Mouse (Mus musculus): ENCODE measurements at regions not wholly inside any gene's neighbourhood (a gene's known extent, or its start where the extent isn't known, plus 50 kb on each side); places are given as distances from the start of the nearest gene placed in this dataset.

DNA sequence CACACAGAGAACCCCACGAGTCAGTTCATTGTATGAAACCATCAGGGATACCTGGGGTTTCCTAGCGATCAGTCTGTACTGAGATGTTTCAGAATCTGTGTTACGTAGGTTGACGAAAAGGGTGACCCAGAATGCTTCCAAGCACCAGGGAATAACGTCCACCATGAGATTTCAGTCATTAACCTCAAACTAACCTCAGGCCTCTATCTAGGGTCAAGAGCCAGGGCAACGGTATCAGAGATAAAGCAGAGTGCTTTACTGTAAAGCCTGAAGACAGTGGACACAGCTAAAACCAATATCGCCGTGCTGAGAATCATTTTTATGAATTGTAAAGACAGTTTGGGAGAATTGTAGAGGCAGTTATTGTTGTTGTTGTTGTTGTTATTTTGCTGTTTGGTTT is 52.9 kb upstream of the Errfi1 start:
- Histone ChIP-seq H3K9me3 (replicated peaks) (no peaks in the 10 kb centered on the region), H3K27me3 (ENCODE audit: insufficient read depth, low read length) (peaks cover 9% of the 10 kb centered on the region), H3K4me1 (ENCODE audit: insufficient read depth, low read depth, low read length) (peaks cover 8% of the 10 kb centered on the region), H3K36me3 (replicated peaks) (no peaks in the 10 kb centered on the region), H3K4me3 (ENCODE audit: low read depth, low read length) (no peak overlapping the region)
- ATAC-seq (ENCODE audit: extremely low read depth, insufficient number of reproducible peaks, low FRiP score, poor library complexity, severe bottlenecking) (no peak), DNase-seq (ENCODE audit: low spot score) (no peak)
- TF ChIP-seq GATA1 (IDR thresholded peaks at IDR 0.05; ENCODE audit: borderline replicate concordance, low read length) (no peak), GATA2 (IDR thresholded peaks at IDR 0.05; ENCODE audit: borderline replicate concordance, low read depth, low read length) (no peak), CTCF (IDR thresholded peaks at IDR 0.05; ENCODE audit: low read depth, low read length) (no peak), TAL1 (conservative IDR thresholded peaks at IDR 0.05; ENCODE audit: low read depth, low read length) (no peak)

DNA sequence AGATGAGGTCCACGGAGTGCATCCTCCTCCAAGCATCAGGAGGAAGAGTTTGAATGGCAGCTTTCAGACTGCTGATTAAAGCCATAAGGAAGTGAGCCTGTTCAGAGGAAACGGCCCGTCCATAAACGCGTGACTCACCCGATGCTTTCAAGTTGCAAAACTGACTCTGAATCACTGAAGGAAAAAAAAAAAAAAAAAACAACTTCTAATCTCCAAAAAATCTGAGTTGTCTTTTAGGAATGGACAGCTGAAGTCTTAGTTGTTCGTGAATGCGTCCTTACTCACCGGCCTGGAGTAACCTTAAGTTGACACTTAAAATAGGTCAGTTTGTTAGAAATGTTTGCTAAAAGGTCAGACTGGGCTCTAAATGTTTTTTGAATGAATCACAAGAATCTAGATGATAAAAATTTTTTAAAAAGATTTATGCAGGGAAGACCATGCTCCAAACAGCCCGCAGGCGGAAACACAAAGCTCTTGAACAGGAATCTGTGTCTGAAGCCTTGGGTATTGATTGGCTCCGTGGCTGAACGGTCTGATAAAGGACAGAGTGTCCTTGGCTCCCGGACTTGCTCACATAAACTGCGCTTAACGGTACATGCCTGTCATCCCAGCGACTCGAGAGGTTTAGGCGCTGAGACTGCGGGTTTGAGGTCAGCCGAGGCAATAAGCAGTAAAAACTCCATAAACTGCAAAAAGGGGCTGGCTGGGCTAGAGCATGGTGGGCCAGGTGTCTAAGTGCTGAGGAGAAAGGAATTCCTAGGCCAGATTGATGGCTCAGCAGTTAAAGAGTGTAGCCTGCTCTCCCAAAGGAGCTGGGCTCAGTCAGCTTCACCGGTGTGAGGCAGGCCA is 53.9 kb upstream of the Errfi1 start:
- Histone ChIP-seq H3K4me1 (ENCODE audit: insufficient read depth, low read depth, low read length) (0 out of 2 replicates have a peak, but pooled peaks cover 4% of the 10 kb centered on the region), H3K27me3 (ENCODE audit: insufficient read depth, low read length) (peaks cover 12% of the 10 kb centered on the region), H3K4me3 (ENCODE audit: low read depth, low read length) (no peak overlapping the region), H3K36me3 (replicated peaks) (no peaks in the 10 kb centered on the region), H3K9me3 (replicated peaks) (no peaks in the 10 kb centered on the region)
- no peak for ATAC-seq (ENCODE audit: extremely low read depth, insufficient number of reproducible peaks, low FRiP score, poor library complexity, severe bottlenecking)
- no peak for DNase-seq (ENCODE audit: low spot score)
- TF ChIP-seq GATA1 (IDR thresholded peaks at IDR 0.05; ENCODE audit: borderline replicate concordance, low read length) (no peak), GATA2 (IDR thresholded peaks at IDR 0.05; ENCODE audit: borderline replicate concordance, low read depth, low read length) (no peak), POLR2AphosphoS5 (IDR thresholded peaks at IDR 0.05; ENCODE audit: insufficient replicate concordance, low read depth, low read length) (no peak), TAL1 (conservative IDR thresholded peaks at IDR 0.05; ENCODE audit: low read depth, low read length) (no peak), CTCF (IDR thresholded peaks at IDR 0.05; ENCODE audit: low read depth, low read length) (no peak)

DNA sequence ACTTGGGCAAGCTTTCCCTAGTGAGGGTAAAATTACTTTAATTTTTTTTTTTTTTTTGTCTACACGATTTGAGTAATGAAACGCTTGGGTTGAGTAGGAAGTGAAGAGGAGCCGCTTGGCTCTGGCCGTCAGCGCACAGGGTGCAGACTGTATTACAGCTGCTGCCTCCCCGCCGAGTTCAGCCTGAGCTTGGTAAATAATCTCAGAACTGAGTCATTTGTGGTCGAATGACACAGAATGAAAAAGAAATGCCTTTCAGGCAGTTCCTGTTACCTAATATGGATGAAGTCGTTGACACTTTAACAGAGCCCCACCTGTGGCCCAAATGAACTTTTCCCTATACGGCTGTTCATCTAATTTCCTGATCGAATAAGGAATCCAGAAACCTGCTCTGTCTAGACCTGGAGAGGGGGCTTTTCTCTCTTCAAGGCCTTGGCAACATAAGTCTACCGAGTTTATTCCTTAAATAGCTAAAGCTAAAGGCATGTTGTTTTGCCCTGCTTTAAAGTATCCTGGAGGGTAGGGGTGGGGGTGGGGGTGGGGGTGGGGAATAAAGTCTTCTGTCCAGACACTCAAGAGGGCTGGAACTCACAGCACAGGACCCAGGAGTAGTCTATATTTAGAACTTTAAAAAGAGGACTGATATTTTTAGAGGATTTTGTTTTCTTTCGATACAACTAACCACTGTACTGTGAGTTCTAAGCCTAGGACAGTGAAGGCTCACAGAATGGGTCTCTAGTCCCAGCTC is 54.8 kb upstream of the Errfi1 start:
- no peaks in the 10 kb centered on the region for H3K9me3 ChIP-seq (replicated peaks)
- no peaks in the 10 kb centered on the region for H3K36me3 ChIP-seq (replicated peaks)
- TF ChIP-seq GATA2 (IDR thresholded peaks at IDR 0.05; ENCODE audit: borderline replicate concordance, low read depth, low read length) (no peak), GATA1 (IDR thresholded peaks at IDR 0.05; ENCODE audit: borderline replicate concordance, low read length) (no peak), TAL1 (conservative IDR thresholded peaks at IDR 0.05; ENCODE audit: low read depth, low read length) (no peak), CTCF (IDR thresholded peaks at IDR 0.05; ENCODE audit: low read depth, low read length) (no peak), POLR2AphosphoS5 (IDR thresholded peaks at IDR 0.05; ENCODE audit: insufficient replicate concordance, low read depth, low read length) (no peak)
- DNase-seq (ENCODE audit: low spot score) (no peak), ATAC-seq (ENCODE audit: extremely low read depth, insufficient number of reproducible peaks, low FRiP score, poor library complexity, severe bottlenecking) (no peak)
- peaks cover 15% of the 10 kb centered on the region for H3K27me3 ChIP-seq (ENCODE audit: insufficient read depth, low read length)
- no peak overlapping the region for H3K4me3 ChIP-seq (ENCODE audit: low read depth, low read length)
- H3K4me1 ChIP-seq (ENCODE audit: insufficient read depth, low read depth, low read length) = no peaks in the 10 kb centered on the region

DNA sequence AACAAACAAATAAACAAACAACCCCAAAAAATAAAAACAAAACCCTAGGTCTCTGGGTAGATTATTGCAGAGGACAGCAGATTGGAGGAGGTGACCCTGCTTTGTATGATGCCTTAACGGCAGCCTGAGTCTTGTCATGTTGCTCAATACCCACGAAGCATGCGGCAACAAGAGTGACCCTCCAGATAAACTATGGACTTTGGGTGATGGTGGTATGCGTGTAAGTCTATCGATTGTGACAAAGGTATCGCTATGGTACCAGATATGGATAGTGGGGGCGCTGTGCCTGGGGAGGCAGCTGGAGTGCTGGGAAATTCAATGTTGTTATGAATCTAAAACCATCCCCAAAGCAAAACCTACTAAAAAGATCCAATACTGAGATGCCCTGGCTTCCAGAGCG is 55.4 kb upstream of the Errfi1 start:
- no peak for ATAC-seq (ENCODE audit: extremely low read depth, insufficient number of reproducible peaks, low FRiP score, poor library complexity, severe bottlenecking)
- H3K27me3 ChIP-seq (ENCODE audit: insufficient read depth, low read length) = peaks cover 18% of the 10 kb centered on the region
- no peaks in the 10 kb centered on the region for H3K36me3 ChIP-seq (replicated peaks)
- no peaks in the 10 kb centered on the region for H3K9me3 ChIP-seq (replicated peaks)
- no peak overlapping the region for H3K4me3 ChIP-seq (ENCODE audit: low read depth, low read length)
- TF ChIP-seq CTCF (IDR thresholded peaks at IDR 0.05; ENCODE audit: low read depth, low read length) (no peak), TAL1 (conservative IDR thresholded peaks at IDR 0.05; ENCODE audit: low read depth, low read length) (no peak), GATA2 (IDR thresholded peaks at IDR 0.05; ENCODE audit: borderline replicate concordance, low read depth, low read length) (no peak), POLR2AphosphoS5 (IDR thresholded peaks at IDR 0.05; ENCODE audit: insufficient replicate concordance, low read depth, low read length) (no peak)
- no peaks in the 10 kb centered on the region for H3K4me1 ChIP-seq (ENCODE audit: insufficient read depth, low read depth, low read length)
- no peak for DNase-seq (ENCODE audit: low spot score)

DNA sequence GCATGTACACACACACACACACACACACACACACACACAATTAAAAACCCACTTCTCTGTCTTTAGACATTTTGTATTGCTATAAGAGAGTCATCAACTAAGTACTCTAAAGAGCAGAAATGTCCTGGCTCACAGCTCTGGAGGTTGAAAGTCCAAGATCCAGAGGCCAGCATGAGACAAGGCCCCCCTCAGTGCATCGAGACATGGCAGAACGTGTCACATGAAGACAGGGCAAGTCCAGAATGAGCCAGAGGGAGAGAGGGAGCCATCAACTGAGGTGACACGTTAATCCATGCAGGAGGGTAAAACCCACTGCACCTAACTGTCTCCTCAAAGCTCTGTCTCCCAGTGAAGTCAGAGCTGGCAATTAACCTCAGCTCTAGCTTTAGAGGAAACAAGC is 56.7 kb upstream of the Errfi1 start:
- DNase-seq (ENCODE audit: low spot score) (no peak), ATAC-seq (ENCODE audit: extremely low read depth, insufficient number of reproducible peaks, low FRiP score, poor library complexity, severe bottlenecking) (no peak)
- H3K4me1 ChIP-seq (ENCODE audit: insufficient read depth, low read depth, low read length) = no peaks in the 10 kb centered on the region
- H3K4me3 ChIP-seq (ENCODE audit: low read depth, low read length) = no peak overlapping the region
- no peak for TF ChIP-seq CTCF (IDR thresholded peaks at IDR 0.05; ENCODE audit: low read depth, low read length)
- no peak for TF ChIP-seq GATA1 (IDR thresholded peaks at IDR 0.05; ENCODE audit: borderline replicate concordance, low read length)
- TF ChIP-seq POLR2AphosphoS5 (IDR thresholded peaks at IDR 0.05; ENCODE audit: insufficient replicate concordance, low read depth, low read length) = no peak
- TF ChIP-seq TAL1 (conservative IDR thresholded peaks at IDR 0.05; ENCODE audit: low read depth, low read length) = no peak
- TF ChIP-seq GATA2 (IDR thresholded peaks at IDR 0.05; ENCODE audit: borderline replicate concordance, low read depth, low read length) = no peak
- H3K36me3 ChIP-seq (replicated peaks) = no peaks in the 10 kb centered on the region
- peaks cover 20% of the 10 kb centered on the region for H3K27me3 ChIP-seq (ENCODE audit: insufficient read depth, low read length)
- H3K9me3 ChIP-seq (replicated peaks) = no peaks in the 10 kb centered on the region

DNA sequence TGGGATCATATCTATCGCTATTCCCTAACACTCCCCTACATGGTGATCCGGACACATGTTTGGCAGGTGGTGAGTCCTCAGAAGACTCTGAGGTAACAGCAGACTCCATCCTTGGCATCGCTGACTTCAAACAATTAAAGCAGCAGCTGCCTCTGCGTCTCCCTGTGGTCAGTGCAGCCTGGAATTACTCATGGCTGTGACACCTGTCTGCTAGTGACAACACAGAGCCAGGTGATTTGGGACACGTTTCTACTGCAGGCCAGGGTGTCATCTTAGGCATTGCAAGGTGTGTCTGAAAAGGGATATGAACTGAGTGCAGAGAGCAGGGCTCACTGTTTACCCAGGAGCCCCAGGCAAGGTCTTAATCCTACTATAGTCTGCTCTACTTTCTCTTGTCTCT is 58.8 kb upstream of the Errfi1 start:
- H3K4me3 ChIP-seq (ENCODE audit: low read depth, low read length) = no peak overlapping the region
- ATAC-seq (ENCODE audit: extremely low read depth, insufficient number of reproducible peaks, low FRiP score, poor library complexity, severe bottlenecking) (no peak), DNase-seq (ENCODE audit: low spot score) (no peak)
- no peaks in the 10 kb centered on the region for H3K9me3 ChIP-seq (replicated peaks)
- TF ChIP-seq POLR2AphosphoS5 (IDR thresholded peaks at IDR 0.05; ENCODE audit: insufficient replicate concordance, low read depth, low read length) (no peak), CTCF (IDR thresholded peaks at IDR 0.05; ENCODE audit: low read depth, low read length) (no peak), TAL1 (conservative IDR thresholded peaks at IDR 0.05; ENCODE audit: low read depth, low read length) (no peak), GATA2 (IDR thresholded peaks at IDR 0.05; ENCODE audit: borderline replicate concordance, low read depth, low read length) (no peak), GATA1 (IDR thresholded peaks at IDR 0.05; ENCODE audit: borderline replicate concordance, low read length) (no peak)
- H3K4me1 ChIP-seq (ENCODE audit: insufficient read depth, low read depth, low read length) = no peaks in the 10 kb centered on the region
- peaks cover 17% of the 10 kb centered on the region for H3K27me3 ChIP-seq (ENCODE audit: insufficient read depth, low read length)
- no peaks in the 10 kb centered on the region for H3K36me3 ChIP-seq (replicated peaks)
